Mouse (Mus musculus) stomach, embryonic 16.5 days (tissue): Measurements from ENCODE around the gene Tex264. TPM values are rescaled to one million over a fixed set of nuclear protein-coding genes. Genes with fewer than 3 reads are reported as not detected.
A peak's percentile ranks its signal among the peaks of the same experiment; 100 is the strongest.

Experiments
- ATAC-seq: fragments of 200-750 bp; cut with Nextera tagmentation; 2 replicates; pipeline ENCODE4 v1.8.0; 2017; ENCODE audit warnings: moderate number of reproducible peaks, moderate TSS enrichment; ENCODE audit not compliant: insufficient read depth, low FRiP score
- H3K27ac ChIP-seq: fragments of 300-500 bp; sonication (generic); 2 replicates; pipeline ENCODE4 v1.5.1; 2014; ENCODE audit warnings: low read length
- H3K27me3 ChIP-seq: fragments of 300-500 bp; sonication (generic); 2 replicates; pipeline ENCODE4 v1.6.1; 2014; ENCODE audit warnings: low read length, control low read depth, mixed read lengths; ENCODE audit not compliant: control insufficient read depth, insufficient read depth
- H3K36me3 ChIP-seq: fragments of 300-500 bp; sonication (generic); 2 replicates; pipeline ENCODE4 v1.6.1; 2014; ENCODE audit warnings: low read length; ENCODE audit not compliant: control insufficient read depth, insufficient read depth
- H3K4me1 ChIP-seq: fragments of 300-500 bp; sonication (generic); 2 replicates; pipeline ENCODE4 v1.6.1; 2014; ENCODE audit warnings: low read length, control low read depth, mixed read lengths; ENCODE audit not compliant: control insufficient read depth, insufficient read depth
- H3K4me2 ChIP-seq: fragments of 300-500 bp; sonication (generic); 2 replicates; pipeline ENCODE4 v1.6.1; 2014; ENCODE audit warnings: low read depth, low read length, mixed read lengths
- H3K4me3 ChIP-seq: fragments of 300-500 bp; sonication (generic); replicated peaks from 2 replicates; pipeline ENCODE4 v1.5.1; 2014; ENCODE audit warnings: mild to moderate bottlenecking, low read length
- H3K9ac ChIP-seq: fragments of 300-500 bp; sonication (generic); 2 replicates; pipeline ENCODE4 v1.6.1; 2014; ENCODE audit warnings: low read length
- H3K9me3 ChIP-seq: fragments of 300-500 bp; sonication (generic); replicated peaks from 2 replicates; pipeline ENCODE4 v1.6.1; 2016; ENCODE audit warnings: low read length, control low read depth; ENCODE audit not compliant: control insufficient read depth
- WGBS: fragments of 180-500 bp; shearing (Covaris S2); extraction: QIAGEN DNeasy Blood & Tissue Kit; methylation state at CpG from one replicate; pipeline ENCODE4 v1.1.7; 2014; 5-methylcytosine and 5-hydroxymethylcytosine counted together
- polyA plus RNA-seq: library from polyadenylated mRNA; unstranded; fragments of >200 nt; fragmentation: Nextera tagmentation; extraction: Ambion mirVana; gene quantifications from 2 replicates; pipeline ENCODE4 v1.2.1, GENCODE M21; 2015

Tex264 gene
- 53.4 and 60.5 TPM in 2 replicates for polyA plus RNA-seq

DNA sequence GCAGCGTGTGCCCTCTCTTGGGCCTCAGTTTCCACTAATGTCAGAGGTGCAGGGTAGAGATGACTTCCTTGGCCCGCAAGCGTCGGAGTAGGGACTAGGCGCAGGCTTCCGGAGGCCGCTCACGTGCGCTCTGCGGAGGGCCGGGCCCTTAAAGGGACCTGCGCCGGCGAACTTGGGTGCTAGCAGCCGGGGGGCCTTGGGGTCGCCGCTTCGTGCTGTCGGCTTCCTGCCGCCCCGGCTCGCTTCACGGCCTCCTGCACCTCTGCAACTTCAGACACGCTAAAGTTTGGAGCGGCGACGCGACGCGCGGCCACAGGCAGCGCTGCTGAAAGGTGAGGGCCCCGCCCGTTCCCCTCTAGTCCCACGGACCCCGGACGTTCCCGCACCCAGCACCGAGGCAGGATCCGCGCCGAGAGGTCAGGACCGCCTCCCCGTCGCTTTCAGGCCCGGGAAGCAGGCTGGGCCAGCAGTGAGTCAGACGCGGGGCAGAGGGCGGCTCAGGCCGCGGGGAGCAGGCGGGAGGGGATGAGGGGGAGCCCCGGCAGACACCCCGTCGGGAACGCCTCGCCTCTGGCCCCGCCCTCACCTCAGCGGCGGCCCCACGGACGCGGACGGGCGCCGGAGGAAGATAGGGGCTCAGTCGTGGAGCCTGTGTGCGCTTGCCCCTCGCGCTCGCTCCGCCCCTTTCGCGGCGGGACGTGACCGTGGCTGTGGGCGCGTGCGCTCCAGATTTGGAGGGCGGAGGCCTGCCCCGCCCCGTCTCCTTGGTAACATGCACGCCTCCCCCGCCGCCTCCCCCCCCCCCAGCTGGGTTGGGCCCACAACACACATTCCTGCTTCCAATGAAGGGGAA is at the start of gene Tex264:
Gene Tex264 (minus strand): TSS at position 679 of the 853 bp plus-strand sequence.
- WGBS = 0% methylated on average over 74 of the region's 86 CpGs
- Histone ChIP-seq H3K4me1 (peaks cover 10% of the 10 kb centered on the region), H3K36me3 (0 out of 2 replicates have a peak, but pooled peaks cover 3% of the 10 kb centered on the region), H3K9ac (peak within 1 kb of the TSS; percentile 88), H3K27ac (peak within 1 kb of the TSS; percentile 93), H3K4me3 (peak within 1 kb of the TSS; percentile 89), H3K9me3 (no peaks in the 10 kb centered on the region), H3K4me2 (peak within 1 kb of the TSS; percentile 94), H3K27me3 (no peaks in the 10 kb centered on the region)
- ATAC-seq = peak; percentile 93

DNA sequence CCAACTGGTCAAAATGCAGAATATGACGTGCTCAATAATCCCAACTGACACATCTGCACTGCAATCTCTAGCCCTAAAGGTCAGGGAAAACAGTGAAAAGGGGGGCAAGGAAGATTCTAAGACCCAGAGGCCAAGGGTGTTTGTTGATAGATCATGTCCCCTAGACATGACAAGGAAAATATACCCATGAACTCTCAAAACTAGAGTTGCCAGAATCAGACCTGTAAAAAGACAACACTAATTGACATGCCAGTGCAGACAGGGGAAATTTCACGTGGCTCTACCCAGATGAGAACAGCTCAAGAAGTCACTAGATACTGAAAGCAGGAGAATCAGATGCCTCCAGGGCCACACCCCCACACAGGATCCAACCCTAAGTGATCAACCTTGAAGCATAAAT is 48.0 kb upstream of the Tex264 start:
- Histone ChIP-seq H3K4me3 (no peak overlapping the region), H3K9me3 (no peaks in the 10 kb centered on the region), H3K4me1 (no peaks in the 10 kb centered on the region), H3K9ac (no peak overlapping the region), H3K27me3 (no peaks in the 10 kb centered on the region), H3K27ac (no peak overlapping the region), H3K4me2 (no peak overlapping the region), H3K36me3 (no peaks in the 10 kb centered on the region)
- ATAC-seq = no peak
- WGBS = 76% methylated on average over 2 of the region's 2 CpGs

DNA sequence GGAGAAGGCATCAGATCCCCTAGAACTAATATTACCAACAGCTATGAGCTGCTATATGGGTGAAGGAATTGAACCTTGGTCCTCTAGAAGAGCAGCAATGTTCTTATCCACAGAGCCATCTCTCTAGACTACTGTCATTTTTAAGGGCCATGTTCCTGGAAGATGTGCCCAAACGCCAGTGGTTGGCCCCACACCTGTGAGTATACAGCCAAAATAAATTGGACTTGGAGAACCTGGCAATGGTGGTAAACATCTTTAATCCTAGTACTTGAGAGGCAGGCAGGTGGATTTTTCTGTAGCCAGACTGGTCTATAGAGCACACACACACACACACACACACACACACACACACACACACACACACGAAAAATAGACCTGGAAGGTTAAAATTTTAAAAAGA is 43.7 kb upstream of the Tex264 start:
- Histone ChIP-seq H3K9me3 (no peaks in the 10 kb centered on the region), H3K36me3 (no peaks in the 10 kb centered on the region), H3K27me3 (no peaks in the 10 kb centered on the region), H3K4me3 (no peak overlapping the region), H3K9ac (no peak overlapping the region), H3K4me1 (no peaks in the 10 kb centered on the region), H3K27ac (no peak overlapping the region), H3K4me2 (no peak overlapping the region)
- WGBS = 82% methylated on average over 2 of the region's 2 CpGs
- ATAC-seq = no peak

DNA sequence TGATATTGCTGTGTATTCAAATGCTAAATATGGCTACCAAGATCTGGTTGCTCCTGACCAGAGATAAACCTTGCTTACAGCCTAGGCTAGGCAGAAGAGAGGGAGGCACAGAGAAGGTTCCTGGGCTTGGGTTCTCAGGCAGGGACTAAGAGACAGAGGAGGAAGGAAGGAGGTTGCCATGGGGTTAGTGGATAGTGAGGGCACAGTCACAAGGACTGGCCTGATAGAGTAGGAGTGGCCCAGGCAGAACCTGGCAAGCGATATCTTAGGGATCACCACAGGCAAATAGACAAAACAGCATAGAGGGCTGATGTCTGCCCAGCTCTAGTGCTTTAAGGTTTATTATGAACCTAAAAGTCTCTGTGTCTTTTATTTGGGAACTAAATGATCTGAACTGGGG is 41.2 kb upstream of the Tex264 start:
- WGBS = 68% methylated on average over 1 of the region's 1 CpGs
- no peaks in the 10 kb centered on the region for H3K4me1 ChIP-seq
- H3K27ac ChIP-seq = no peak overlapping the region
- no peaks in the 10 kb centered on the region for H3K36me3 ChIP-seq
- H3K9me3 ChIP-seq = no peaks in the 10 kb centered on the region
- no peak overlapping the region for H3K4me2 ChIP-seq
- H3K4me3 ChIP-seq = no peak overlapping the region
- H3K27me3 ChIP-seq = no peaks in the 10 kb centered on the region
- peak; percentile 47; the same call in 1 of the 2 replicates for ATAC-seq
- no peak overlapping the region for H3K9ac ChIP-seq

DNA sequence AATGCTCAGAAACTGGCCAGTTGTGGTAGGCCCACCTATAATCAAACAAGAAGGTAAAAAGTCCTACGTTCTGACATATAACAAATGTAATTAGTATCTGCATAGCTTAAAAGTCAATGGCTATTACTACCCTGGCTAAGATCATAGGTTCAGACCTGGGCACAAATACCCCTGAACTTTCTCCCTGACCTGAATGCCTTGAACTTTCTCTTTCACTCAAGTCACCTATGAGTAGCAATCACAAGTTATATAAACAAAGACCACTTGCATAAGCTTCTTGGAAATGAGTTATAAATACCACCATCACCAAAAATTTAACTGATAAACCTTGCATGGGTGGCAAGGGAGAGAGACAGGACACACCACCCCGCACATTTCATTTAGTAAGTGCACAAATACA is 39.7 kb upstream of the Tex264 start:
- Histone ChIP-seq H3K4me2 (no peak overlapping the region), H3K36me3 (no peaks in the 10 kb centered on the region), H3K9ac (no peak overlapping the region), H3K27ac (no peak overlapping the region), H3K27me3 (no peaks in the 10 kb centered on the region), H3K4me3 (no peak overlapping the region), H3K9me3 (no peaks in the 10 kb centered on the region), H3K4me1 (no peaks in the 10 kb centered on the region)
- ATAC-seq = no peak
- 92% methylated on average over 2 of the region's 2 CpGs for WGBS

DNA sequence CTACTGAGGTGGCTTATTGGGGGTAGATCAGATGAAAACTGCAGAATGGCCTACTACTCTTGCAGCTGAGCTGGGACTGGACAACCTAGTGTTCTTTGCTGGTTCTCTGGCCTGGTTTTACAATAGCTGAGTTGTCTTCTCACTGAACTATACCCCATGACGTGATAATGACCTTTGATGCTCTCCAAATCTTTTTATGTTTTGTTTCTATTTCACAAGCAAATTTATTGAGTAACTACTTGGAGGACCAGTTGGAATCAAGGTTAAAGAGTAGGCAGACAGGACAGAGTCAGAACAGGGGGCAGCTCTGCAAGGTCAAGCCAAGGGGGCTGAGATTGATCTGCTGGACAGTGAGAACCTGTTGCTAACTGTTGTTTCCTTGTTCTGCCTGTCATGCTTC is 39.1 kb upstream of the Tex264 start:
- H3K27me3 ChIP-seq = no peaks in the 10 kb centered on the region
- H3K4me2 ChIP-seq = no peak overlapping the region
- H3K27ac ChIP-seq = no peak overlapping the region
- no peaks in the 10 kb centered on the region for H3K9me3 ChIP-seq
- no peak overlapping the region for H3K4me3 ChIP-seq
- WGBS = 80% methylated on average over 1 of the region's 1 CpGs
- no peak overlapping the region for H3K9ac ChIP-seq
- ATAC-seq = no peak
- no peaks in the 10 kb centered on the region for H3K4me1 ChIP-seq
- H3K36me3 ChIP-seq = no peaks in the 10 kb centered on the region

DNA sequence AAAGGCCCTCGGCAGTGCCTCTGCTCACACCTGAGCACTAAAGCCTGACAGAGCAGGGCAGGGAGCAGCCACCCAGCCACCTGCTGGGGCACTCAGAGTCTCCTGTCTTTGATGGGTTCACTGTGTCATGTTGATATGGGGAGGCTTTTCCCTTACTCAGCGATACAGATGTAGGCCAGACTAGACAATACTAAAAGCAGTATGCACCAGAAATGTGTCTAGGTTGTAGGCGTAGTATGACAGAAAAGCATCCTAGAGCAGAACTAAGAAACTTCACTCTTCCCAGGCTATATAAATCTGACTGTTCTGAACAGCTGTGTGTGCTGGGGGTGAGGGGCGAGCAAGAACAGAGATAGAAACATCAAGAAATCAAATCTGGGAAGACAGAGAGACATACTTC is 31.0 kb upstream of the Tex264 start:
- ATAC-seq = no peak
- Histone ChIP-seq H3K4me1 (no peaks in the 10 kb centered on the region), H3K27ac (no peak overlapping the region), H3K4me2 (no peak overlapping the region), H3K36me3 (peaks cover 5% of the 10 kb centered on the region; the same call in 1 of the 2 replicates), H3K9ac (no peak overlapping the region), H3K27me3 (no peaks in the 10 kb centered on the region), H3K9me3 (no peaks in the 10 kb centered on the region), H3K4me3 (no peak overlapping the region)
- 93% methylated on average over 4 of the region's 4 CpGs for WGBS

DNA sequence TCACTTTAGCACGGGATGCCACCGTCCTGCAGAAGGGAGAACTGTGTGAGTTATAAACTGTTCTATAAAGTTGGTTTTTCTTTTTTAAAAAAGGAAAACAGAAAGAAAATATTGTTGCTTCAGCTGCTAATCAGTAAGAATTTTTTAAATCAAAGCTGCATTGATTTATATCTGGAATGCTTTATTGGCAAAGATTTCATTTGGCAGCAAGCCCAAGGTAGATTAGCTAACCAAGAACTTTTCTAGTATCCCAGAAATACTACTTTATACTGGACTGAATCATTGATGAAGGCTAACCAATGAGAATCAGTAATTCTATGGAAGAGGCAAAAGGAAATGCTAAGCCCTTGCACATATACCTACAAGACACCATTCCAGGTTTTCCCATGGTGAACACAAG is 30.5 kb upstream of the Tex264 start:
- ATAC-seq = no peak
- H3K4me1 ChIP-seq = no peaks in the 10 kb centered on the region
- peaks cover 5% of the 10 kb centered on the region; the same call in 1 of the 2 replicates for H3K36me3 ChIP-seq
- no peaks in the 10 kb centered on the region for H3K9me3 ChIP-seq
- H3K27ac ChIP-seq = no peak overlapping the region
- no peak overlapping the region for H3K9ac ChIP-seq
- H3K4me3 ChIP-seq = no peak overlapping the region
- H3K27me3 ChIP-seq = no peaks in the 10 kb centered on the region
- WGBS = 92% methylated on average over 2 of the region's 2 CpGs
- H3K4me2 ChIP-seq = no peak overlapping the region

DNA sequence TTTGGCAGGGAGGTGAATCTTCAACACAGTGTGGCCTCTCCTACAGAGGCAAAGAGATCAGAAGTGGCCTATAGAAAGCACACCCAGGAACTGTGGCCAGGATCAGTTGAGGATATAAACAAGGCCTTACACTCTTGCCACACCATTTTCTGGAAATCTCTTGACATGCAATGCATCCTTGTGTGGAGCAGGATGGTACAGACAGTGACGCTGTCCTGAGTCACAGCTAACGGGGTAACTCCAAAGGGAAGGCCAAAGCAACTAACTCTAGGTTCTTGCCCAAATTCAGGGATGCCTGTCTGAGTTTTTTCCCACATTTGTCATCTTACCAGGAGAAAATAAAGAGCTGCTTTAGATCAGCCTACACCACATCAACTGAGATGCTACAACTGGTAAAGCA is 26.7 kb upstream of the Tex264 start:
- H3K4me2 ChIP-seq = no peak overlapping the region
- H3K27ac ChIP-seq = no peak overlapping the region
- H3K9ac ChIP-seq = no peak overlapping the region
- H3K4me3 ChIP-seq = no peak overlapping the region
- ATAC-seq = no peak
- H3K27me3 ChIP-seq = no peaks in the 10 kb centered on the region
- WGBS = 86% methylated on average over 2 of the region's 2 CpGs
- peaks cover 10% of the 10 kb centered on the region; the same call in 1 of the 2 replicates for H3K36me3 ChIP-seq
- no peaks in the 10 kb centered on the region for H3K4me1 ChIP-seq
- H3K9me3 ChIP-seq = no peaks in the 10 kb centered on the region
